Mouse (Mus musculus) subcutaneous adipose tissue, adult 2 months (tissue): ENCODE data around the gene Olfr709-ps1. TPM values are rescaled to one million over a fixed set of nuclear protein-coding genes. Genes with fewer than 3 reads are reported as not detected.

Experiments
- polyA plus RNA-seq: library from polyadenylated mRNA; depleted of rRNA; stranded (reverse); fragments of >200 nt; gene quantifications from 2 replicates; pipeline ENCODE4 v1.2.3, GENCODE M21; 2012; ENCODE audit warnings: low replicate concordance; rRNA removed

Gene Olfr709-ps1
- polyA plus RNA-seq: not detected in 2 replicates

DNA sequence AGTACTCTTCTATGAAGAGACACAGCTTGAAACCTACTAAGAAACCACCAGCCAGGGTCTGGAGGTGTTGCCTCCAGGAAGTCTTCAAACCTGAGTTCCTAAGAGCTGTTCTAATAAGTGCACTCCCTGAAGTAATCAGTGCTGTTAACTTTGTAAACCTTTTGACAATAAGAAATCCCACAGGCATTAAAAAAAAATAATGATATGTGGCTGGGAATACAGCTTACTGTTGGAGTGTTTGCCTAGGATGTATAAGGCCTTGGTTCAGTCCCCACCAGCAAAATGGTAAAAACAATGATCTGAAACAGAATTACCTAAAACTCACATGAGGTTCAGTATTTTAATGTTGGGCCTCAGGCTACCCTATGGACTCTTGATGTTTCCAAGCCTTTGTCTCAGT lies at the start of gene Olfr709-ps1:
Gene Olfr709-ps1, minus strand, starts transcription at position 101 of the 400 bp plus-strand sequence.

GRCm38 (mm10) chr7:106975353-106975752 lies 43.3 kb upstream of the Olfr709-ps1 start, which contains the start of gene Olfr711:
Gene Olfr711, minus strand, starts transcription at chr7:106975453.

GRCm38 (mm10) chr7:106963837-106964236 lies 31.8 kb upstream of the Olfr709-ps1 start, which contains the start of gene Olfr6:
Gene Olfr6, minus strand, starts transcription at chr7:106963937.

DNA sequence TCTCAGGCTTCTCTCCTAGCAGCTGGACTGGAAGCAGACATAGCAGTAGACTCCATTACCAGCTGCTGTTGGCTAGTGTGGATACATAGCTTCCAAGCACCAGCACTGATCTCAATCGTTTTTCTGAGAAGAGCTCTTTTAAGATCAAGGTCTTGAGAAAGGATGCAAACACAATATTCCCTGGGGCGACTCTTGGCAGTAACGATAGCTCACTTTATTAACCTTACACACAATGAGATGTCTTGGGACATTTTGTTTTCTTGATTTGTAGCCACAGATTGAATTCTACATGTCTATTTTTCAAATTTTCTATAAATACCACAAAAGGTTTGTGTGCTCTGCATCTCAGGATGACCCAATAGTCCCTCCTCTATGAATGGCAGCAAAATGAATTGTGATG lies 16.2 kb upstream of the Olfr709-ps1 start, which contains the start of gene Olfr710:
Gene Olfr710, minus strand, starts transcription at position 101 of the 400 bp plus-strand sequence.

DNA sequence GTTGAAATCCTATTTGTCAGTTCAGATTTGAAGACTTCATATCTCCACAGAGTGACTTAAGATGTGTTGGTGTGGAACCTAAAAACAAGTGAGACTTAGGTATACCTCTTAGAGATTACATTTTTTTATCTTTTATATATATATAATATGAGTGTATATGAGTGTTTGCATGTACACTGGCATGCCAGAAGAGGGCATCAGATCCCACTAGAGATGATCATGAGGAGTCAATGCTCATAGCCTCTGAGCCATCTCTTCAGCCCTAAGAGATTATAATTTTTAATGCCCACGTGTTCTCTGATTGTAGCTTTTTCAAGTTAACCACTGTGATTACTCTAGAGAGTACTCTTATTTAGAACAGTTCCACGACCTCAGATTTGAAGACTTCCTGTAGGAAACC lies 24.3 kb downstream of the Olfr709-ps1 start, which contains the start of gene Olfr1532-ps1:
Gene Olfr1532-ps1, plus strand, starts transcription at position 326 of the 400 bp plus-strand sequence.

DNA sequence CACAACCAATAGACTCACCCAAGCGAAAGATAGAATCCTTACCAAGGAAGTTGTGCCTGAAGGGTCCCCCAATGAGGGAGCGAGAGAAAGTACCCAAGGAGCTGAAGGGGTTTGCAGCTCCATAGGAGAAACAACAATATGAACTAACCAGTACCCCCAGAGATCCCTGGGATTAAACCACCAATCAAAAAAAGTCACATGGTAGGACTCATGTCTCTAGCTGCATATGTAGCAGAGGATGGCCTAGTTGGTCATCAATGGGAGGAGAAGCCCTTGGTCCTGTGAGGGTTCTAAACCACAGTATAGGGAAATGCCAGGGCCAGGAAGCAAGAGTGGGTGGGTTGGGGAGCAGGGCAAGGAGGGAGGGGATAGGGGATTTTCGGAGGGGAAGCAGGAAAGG lies 30.9 kb downstream of the Olfr709-ps1 start, which contains the start of gene Olfr707:
Gene Olfr707, minus strand, starts transcription at position 101 of the 400 bp plus-strand sequence.

GRCm38 (mm10) chr7:106888062-106888461 lies 44.0 kb downstream of the Olfr709-ps1 start, which contains the start of gene Olfr706:
Gene Olfr706, minus strand, starts transcription at chr7:106888162.

GRCm38 (mm10) chr7:106876791-106877190 lies 55.2 kb downstream of the Olfr709-ps1 start, which contains the start of gene Olfr705:
Gene Olfr705, minus strand, starts transcription at chr7:106876891.

Other genes with a start within 250 kb of the Olfr709-ps1 start
- gene Olfr694, start 240.4 kb downstream of the Olfr709-ps1 start, polyA plus RNA-seq: not detected in 2 replicates
- gene Olfr695, start 215.8 kb downstream of the Olfr709-ps1 start, polyA plus RNA-seq: not detected in 2 replicates
- gene Olfr697, start 189.8 kb downstream of the Olfr709-ps1 start, polyA plus RNA-seq: not detected in 2 replicates
- not detected in 2 replicates for gene Olfr698, start 176.8 kb downstream of the Olfr709-ps1 start, polyA plus RNA-seq
- not detected in 2 replicates for gene Olfr699, start 139.0 kb downstream of the Olfr709-ps1 start, polyA plus RNA-seq
- gene Olfr700, start 123.4 kb downstream of the Olfr709-ps1 start, polyA plus RNA-seq: not detected in 2 replicates
- not detected in 2 replicates for gene Olfr701, start 118.1 kb downstream of the Olfr709-ps1 start, polyA plus RNA-seq
- gene Olfr702, start 98.3 kb downstream of the Olfr709-ps1 start, polyA plus RNA-seq: not detected in 2 replicates
- not detected in 2 replicates for gene Olfr703, start 88.9 kb downstream of the Olfr709-ps1 start, polyA plus RNA-seq
- not detected in 2 replicates for gene Olfr704, start 69.0 kb downstream of the Olfr709-ps1 start, polyA plus RNA-seq
- gene Olfr705, start 55.3 kb downstream of the Olfr709-ps1 start, polyA plus RNA-seq: not detected in 2 replicates
- gene Olfr706, start 44.1 kb downstream of the Olfr709-ps1 start, polyA plus RNA-seq: not detected in 2 replicates
- not detected in 2 replicates for gene Olfr707, start 31.0 kb downstream of the Olfr709-ps1 start, polyA plus RNA-seq
- not detected in 2 replicates for gene Olfr1532-ps1, start 24.2 kb downstream of the Olfr709-ps1 start, polyA plus RNA-seq
- not detected in 2 replicates for gene Olfr710, start 16.1 kb upstream of the Olfr709-ps1 start, polyA plus RNA-seq
- not detected in 2 replicates for gene Olfr6, start 31.7 kb upstream of the Olfr709-ps1 start, polyA plus RNA-seq
- not detected in 2 replicates for gene Olfr711, start 43.2 kb upstream of the Olfr709-ps1 start, polyA plus RNA-seq
- gene Olfr2, start 73.9 kb upstream of the Olfr709-ps1 start, polyA plus RNA-seq: not detected in 2 replicates
- not detected in 2 replicates for gene Olfr713, start 99.0 kb upstream of the Olfr709-ps1 start, polyA plus RNA-seq
- not detected in 2 replicates for gene Olfr714, start 138.8 kb upstream of the Olfr709-ps1 start, polyA plus RNA-seq
- not detected in 2 replicates for gene Olfr17, start 161.0 kb upstream of the Olfr709-ps1 start, polyA plus RNA-seq
- not detected in 2 replicates for gene Olfr715b, start 178.2 kb upstream of the Olfr709-ps1 start, polyA plus RNA-seq
- not detected in 2 replicates for gene Olfr715, start 198.9 kb upstream of the Olfr709-ps1 start, polyA plus RNA-seq
- gene Olfr716, start 206.1 kb upstream of the Olfr709-ps1 start, polyA plus RNA-seq: not detected in 2 replicates
- not detected in 2 replicates for gene Nlrp14, start 234.8 kb upstream of the Olfr709-ps1 start, polyA plus RNA-seq